Mouse (Mus musculus) erythroblast, embryonic 14.5 days (primary cell): Measurements from ENCODE around the gene Nsmce4a.

Experiments used
- GATA1 ChIP-seq: IDR thresholded peaks from 2 replicates; pipeline ENCODE4 v1.6.1; 2012; ENCODE audit warnings: low read length, inconsistent platforms, mixed read lengths
- TAL1 ChIP-seq: IDR thresholded peaks from 3 replicates; pipeline ENCODE4 v1.6.1; 2012; ENCODE audit warnings: low read length, inconsistent platforms, mixed read lengths

- TF ChIP-seq TAL1 (no peak), GATA1 (no peak)
Measured at GRCm38 (mm10) chr7:130510243-130510642, 62.7 kb downstream of the Nsmce4a start.
